Mouse (Mus musculus) midbrain, postnatal 0 days (tissue): ENCODE data around the gene Sap25. TPM values are rescaled to one million over a fixed set of nuclear protein-coding genes. Genes with fewer than 3 reads are reported as not detected.

Experiments
- ATAC-seq: fragments of 200-750 bp; cut with Nextera tagmentation; 2 replicates; pipeline ENCODE4 v1.8.0; 2017; ENCODE audit warnings: moderate number of reproducible peaks, mild to moderate bottlenecking, moderate TSS enrichment, moderate library complexity; ENCODE audit not compliant: low FRiP score
- DNase-seq: peaks from one replicate; pipeline ENCODE4 v3.0.0-alpha.2; 2015; ENCODE audit warnings: low spot score
- H3K27ac ChIP-seq: fragments of 300-500 bp; sonication (generic); 2 replicates; pipeline ENCODE4 v1.5.1; 2014; ENCODE audit warnings: low read depth, mild to moderate bottlenecking, low read length, mixed read lengths
- H3K27me3 ChIP-seq: fragments of 300-500 bp; sonication (generic); 2 replicates; pipeline ENCODE4 v1.6.1; 2014; ENCODE audit warnings: low read length, control low read depth, mixed read lengths; ENCODE audit not compliant: insufficient read depth
- H3K36me3 ChIP-seq: fragments of 300-500 bp; sonication (generic); 2 replicates; pipeline ENCODE4 v1.6.1; 2014; ENCODE audit warnings: low read length, control low read depth, mixed read lengths; ENCODE audit not compliant: insufficient read depth
- H3K4me1 ChIP-seq: fragments of 300-500 bp; sonication (generic); 2 replicates; pipeline ENCODE4 v1.6.1; 2014; ENCODE audit warnings: mild to moderate bottlenecking, control low read depth, antibody characterized with exemption, low read length, mixed read lengths; ENCODE audit not compliant: insufficient read depth
- H3K4me2 ChIP-seq: fragments of 300-500 bp; sonication (generic); 2 replicates; pipeline ENCODE4 v1.6.1; 2014; ENCODE audit warnings: low read depth, mild to moderate bottlenecking, low read length, mixed read lengths; ENCODE audit not compliant: poor library complexity, severe bottlenecking
- H3K4me3 ChIP-seq: fragments of 300-500 bp; sonication (generic); 2 replicates; pipeline ENCODE4 v1.5.1; 2014; ENCODE audit warnings: low read depth, mild to moderate bottlenecking, low read length, moderate library complexity
- H3K9ac ChIP-seq: fragments of 300-500 bp; sonication (generic); replicated peaks from 2 replicates; pipeline ENCODE4 v1.6.1; 2014; ENCODE audit warnings: mild to moderate bottlenecking, low read length, moderate library complexity, mixed read lengths; ENCODE audit not compliant: poor library complexity, severe bottlenecking
- H3K9me3 ChIP-seq: fragments of 300-500 bp; sonication (generic); 2 replicates; pipeline ENCODE4 v1.6.1; 2016; ENCODE audit warnings: low read length, control low read depth
- CTCF ChIP-seq: IDR thresholded peaks from 2 replicates; pipeline ENCODE4 v1.5.1; 2016; ENCODE audit warnings: antibody characterized with exemption, mild to moderate bottlenecking
- WGBS: fragments of 180-500 bp; shearing (Covaris S2); extraction: QIAGEN DNeasy Blood & Tissue Kit; methylation state at CpG from one replicate; pipeline ENCODE4 v1.1.7; 2014; 5-methylcytosine and 5-hydroxymethylcytosine counted together
- polyA plus RNA-seq: library from polyadenylated mRNA; unstranded; fragments of >200 nt; fragmentation: Nextera tagmentation; extraction: Ambion mirVana; gene quantifications from 2 replicates; pipeline ENCODE4 v1.2.1, GENCODE M21; 2015
- total RNA-seq: library from RNA; depleted of rRNA; stranded (reverse); fragments of >200 nt; gene quantifications from 2 replicates; pipeline ENCODE4 v1.2.3, GENCODE M21; 2014

Sap25 gene
- total and polyA plus RNA-seq, 2 experiments from 2014 or later = 3.2 to 3.3 TPM

DNA sequence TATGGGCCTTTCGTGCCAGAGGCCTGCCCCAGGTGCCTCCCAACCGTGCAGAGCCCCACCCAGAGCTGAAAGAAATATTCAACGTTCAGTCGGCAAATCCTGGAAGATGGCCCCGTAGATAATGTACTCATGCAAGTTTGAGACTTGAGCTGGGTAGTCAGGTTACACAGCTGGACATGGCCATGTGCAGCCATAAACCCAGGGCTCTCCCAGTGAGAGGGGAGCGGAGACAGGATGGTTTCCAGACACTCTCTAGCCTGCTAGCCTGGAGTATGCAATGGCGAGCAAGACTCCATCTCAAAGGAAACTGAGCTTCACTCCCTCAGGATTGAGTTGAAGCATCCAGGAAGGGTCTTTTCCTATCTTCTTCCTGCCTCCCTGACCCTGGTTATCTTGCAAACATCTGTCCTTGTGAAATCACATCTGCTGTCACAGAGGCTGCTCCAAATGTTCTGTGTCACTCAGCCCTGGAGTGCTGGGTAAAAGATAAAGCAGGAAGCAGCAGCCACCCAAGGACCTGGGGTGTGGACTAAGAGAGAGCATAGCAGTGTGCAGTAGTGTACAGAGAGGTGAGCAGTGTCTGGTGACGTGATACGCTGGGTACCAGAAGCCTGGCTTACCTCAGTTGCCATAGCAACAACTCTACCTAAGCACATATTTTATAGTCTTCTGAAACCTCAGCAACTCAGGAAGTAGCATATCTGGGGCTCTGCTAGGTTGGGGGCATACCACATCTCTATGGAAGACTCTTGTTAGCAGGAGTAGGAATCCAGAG lies 6.9 kb downstream of the Sap25 start:
- H3K4me2 ChIP-seq = no peak overlapping the region
- peak; percentile 64 for ATAC-seq
- H3K27ac ChIP-seq = peak overlapping the region; percentile 69
- 63% methylated on average over 9 of the region's 9 CpGs for WGBS
- no peak for TF ChIP-seq CTCF
- H3K9me3 ChIP-seq = no peaks in the 10 kb centered on the region
- H3K27me3 ChIP-seq = peaks cover 24% of the 10 kb centered on the region; the same call in 1 of the 2 replicates
- H3K36me3 ChIP-seq = peaks cover 7% of the 10 kb centered on the region
- peak; percentile 71 for DNase-seq
- no peak overlapping the region for H3K4me3 ChIP-seq
- peaks cover 13% of the 10 kb centered on the region; the same call in 1 of the 2 replicates for H3K4me1 ChIP-seq
- 0 out of 2 replicates have a peak overlapping the region, but pooled peaks have one; percentile 39 for H3K9ac ChIP-seq

DNA sequence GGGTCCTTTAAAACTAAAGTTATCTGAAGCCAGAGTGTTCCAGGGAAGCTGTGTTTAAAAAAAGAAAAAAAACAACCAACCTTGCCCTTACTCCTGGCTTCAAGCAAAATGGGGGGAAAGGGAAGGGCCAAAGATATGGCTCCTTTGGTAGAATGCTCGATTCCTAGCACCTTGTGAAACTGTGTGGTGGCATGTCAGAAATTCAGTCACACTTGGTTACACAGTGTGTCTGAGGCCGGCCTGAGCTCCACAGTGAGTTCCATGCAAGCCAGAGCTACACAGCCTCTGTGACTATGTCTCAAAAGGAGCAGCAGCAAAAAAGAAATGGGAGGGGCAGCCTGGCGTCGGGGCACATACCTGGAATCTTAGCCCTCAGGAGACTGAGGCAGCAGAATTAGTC lies 8.1 kb downstream of the Sap25 start:
- peaks cover 16% of the 10 kb centered on the region for H3K36me3 ChIP-seq
- H3K4me2 ChIP-seq = no peak overlapping the region
- no peak overlapping the region for H3K9ac ChIP-seq
- ATAC-seq (no peak), DNase-seq (no peak)
- H3K4me1 ChIP-seq = peaks cover 13% of the 10 kb centered on the region; the same call in 1 of the 2 replicates
- H3K9me3 ChIP-seq = no peaks in the 10 kb centered on the region
- WGBS = 28% methylated on average over 4 of the region's 4 CpGs
- H3K4me3 ChIP-seq = no peak overlapping the region
- TF ChIP-seq CTCF = no peak
- peaks cover 19% of the 10 kb centered on the region; the same call in 1 of the 2 replicates for H3K27me3 ChIP-seq
- peak overlapping the region; percentile 69; the same call in 1 of the 2 replicates for H3K27ac ChIP-seq

DNA sequence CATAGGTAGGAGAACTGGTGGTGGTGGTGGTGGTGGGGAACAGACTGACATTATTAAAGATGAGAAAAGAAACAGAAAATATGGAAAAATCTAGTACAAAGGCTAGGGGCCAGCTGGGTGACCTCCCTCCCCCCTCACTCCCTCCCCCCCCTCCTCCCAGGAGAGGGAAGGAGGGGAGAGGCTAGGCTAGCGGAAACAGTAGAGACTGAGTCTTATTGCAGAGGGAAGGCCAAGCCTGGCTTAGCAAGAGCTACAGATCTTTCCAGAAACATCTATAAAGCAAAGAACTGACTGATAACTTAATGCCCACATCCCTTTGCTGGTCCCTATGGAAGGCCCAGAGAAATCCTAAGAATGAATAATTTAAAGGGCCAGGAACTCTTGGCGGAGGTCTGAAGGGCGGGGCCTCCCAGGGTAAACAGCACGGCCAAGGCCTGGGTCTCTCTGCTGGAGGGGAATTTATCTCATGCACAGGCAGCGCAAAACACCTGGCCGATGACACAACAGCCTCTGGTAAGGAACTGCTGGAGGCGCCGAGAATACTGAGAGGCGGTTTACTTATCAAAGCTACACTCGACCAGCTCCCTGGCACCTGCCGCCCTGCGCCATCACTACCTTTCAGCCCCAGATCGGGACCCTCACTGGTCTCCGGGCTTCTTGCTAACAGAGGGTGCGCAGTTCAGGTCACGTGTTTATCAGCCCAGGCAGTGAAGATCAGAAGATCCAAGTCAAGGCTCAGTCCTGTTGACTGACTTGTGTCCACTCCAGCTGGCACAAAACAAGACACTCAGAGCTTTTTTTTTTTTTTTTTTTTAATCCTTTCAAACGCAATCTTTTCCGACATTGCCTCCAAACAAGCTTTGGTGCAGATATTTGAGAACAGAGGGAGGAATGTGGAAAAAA lies 8.8 kb downstream of the Sap25 start:
- H3K4me2 ChIP-seq = no peak overlapping the region
- H3K4me1 ChIP-seq = peaks cover 13% of the 10 kb centered on the region; the same call in 1 of the 2 replicates
- H3K36me3 ChIP-seq = peaks cover 17% of the 10 kb centered on the region
- H3K27me3 ChIP-seq = peaks cover 15% of the 10 kb centered on the region; the same call in 1 of the 2 replicates
- H3K9me3 ChIP-seq = no peaks in the 10 kb centered on the region
- WGBS = 16% methylated on average over 18 of the region's 18 CpGs
- ATAC-seq (no peak), DNase-seq (no peak)
- H3K27ac ChIP-seq = peak overlapping the region; percentile 38; the same call in 1 of the 2 replicates
- H3K4me3 ChIP-seq = no peak overlapping the region
- H3K9ac ChIP-seq = peak overlapping the region; percentile 42; the same call in 1 of the 2 replicates
- no peak for TF ChIP-seq CTCF

DNA sequence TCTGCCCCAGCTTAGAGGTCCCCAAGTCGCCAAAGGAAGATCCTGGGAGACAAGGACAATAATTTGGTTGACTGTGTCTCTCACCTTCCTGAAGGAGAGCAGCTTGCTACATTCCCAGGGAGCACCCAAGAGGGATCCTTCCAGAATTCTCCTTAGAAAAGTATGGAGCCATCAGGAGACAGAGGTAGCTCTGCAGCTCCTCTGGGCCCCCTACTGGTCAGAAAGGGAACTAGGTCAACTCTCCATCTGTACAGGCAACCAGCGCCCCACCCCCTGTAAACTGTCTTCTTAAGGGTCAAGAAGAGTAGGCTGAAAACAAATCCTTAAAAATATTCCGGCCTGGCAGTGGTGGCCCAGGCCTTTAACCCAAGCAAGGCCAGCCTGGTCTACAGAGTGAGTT lies 11.3 kb downstream of the Sap25 start:
- peak; percentile 83 for TF ChIP-seq CTCF
- DNase-seq (peak; percentile 82), ATAC-seq (0 out of 2 replicates have a peak, but pooled peaks have one; percentile 31)
- no peaks in the 10 kb centered on the region for H3K9me3 ChIP-seq
- H3K4me1 ChIP-seq = peaks cover 13% of the 10 kb centered on the region; the same call in 1 of the 2 replicates
- H3K4me2 ChIP-seq = no peak overlapping the region
- no peak overlapping the region for H3K4me3 ChIP-seq
- no peak overlapping the region for H3K27ac ChIP-seq
- H3K36me3 ChIP-seq = peaks cover 17% of the 10 kb centered on the region
- WGBS = 24% methylated on average over 3 of the region's 3 CpGs
- H3K27me3 ChIP-seq = no peaks in the 10 kb centered on the region
- H3K9ac ChIP-seq = no peak overlapping the region

DNA sequence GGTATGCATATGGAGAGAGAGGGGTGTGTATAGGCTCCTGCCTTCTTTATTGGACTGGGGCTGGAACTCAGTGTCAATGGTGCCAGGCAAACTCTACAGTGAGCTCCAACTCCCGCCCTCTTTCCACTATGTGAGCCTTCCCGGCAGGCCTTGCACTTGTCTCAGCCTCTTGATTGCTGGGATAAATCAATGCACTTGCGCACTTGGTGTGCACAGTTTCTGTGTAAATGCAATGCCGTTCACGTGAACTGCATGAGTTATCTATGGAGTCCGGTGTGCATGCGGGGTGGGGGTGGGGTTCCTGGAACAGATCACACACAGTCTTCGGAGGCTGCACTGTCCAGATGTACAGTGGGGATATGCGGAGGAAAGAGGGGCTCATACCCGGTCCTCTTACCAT lies 12.2 kb downstream of the Sap25 start:
- no peak for TF ChIP-seq CTCF
- WGBS = 95% methylated on average over 10 of the region's 10 CpGs

More for the DNA sequence above, 12.2 kb downstream of the Sap25 start:
- DNase-seq = no peak
- Histone ChIP-seq H3K36me3 (peaks cover 17% of the 10 kb centered on the region), H3K9me3 (no peaks in the 10 kb centered on the region), H3K27ac (no peak overlapping the region), H3K4me2 (no peak overlapping the region), H3K4me1 (peaks cover 8% of the 10 kb centered on the region; the same call in 1 of the 2 replicates), H3K4me3 (no peak overlapping the region), H3K27me3 (no peaks in the 10 kb centered on the region), H3K9ac (no peak overlapping the region)
- no peak for ATAC-seq
